Mouse (Mus musculus) testis, adult 10 weeks (tissue): ENCODE results near the gene Lonp2. TPM values are rescaled to one million over a fixed set of nuclear protein-coding genes. Genes with fewer than 3 reads are reported as not detected.

Experiments
- polyA plus RNA-seq: library from polyadenylated mRNA; stranded (reverse); fragments of 350-450 nt; fragmentation: Illumina TruSeq; extraction: RNeasy Lipid Tissue Mini Kit (QIAGEN cat#74804); gene quantifications from one replicate; pipeline ENCODE4 v1.2.3, GENCODE M21; 2014; ENCODE audit warnings: low read depth, low replicate concordance

The Lonp2 gene
- 33.8 TPM for polyA plus RNA-seq

GRCm38 (mm10) chr8:86623911-86624731 is at the start of gene Lonp2:
Lonp2 (plus strand) TSS chr8:86624043.

GRCm38 (mm10) chr8:86580458-86580857 is 43.4 kb upstream of the Lonp2 start, which contains the start of gene Abcc12:
Abcc12 (minus strand) TSS chr8:86580686.

GRCm38 (mm10) chr8:86745221-86745934 is 121.5 kb downstream of the Lonp2 start, which contains the start of the genes Gm10638 and Siah1a:
Gm10638 (plus strand) TSS chr8:86745699.
Siah1a (minus strand) TSS chr8:86745934.

Other genes with a start within 250 kb of the Lonp2 start
- 59.9 TPM for gene Abcc12, start 43.4 kb upstream of the Lonp2 start, polyA plus RNA-seq
- 13.3 TPM for gene Gm10638, start 121.7 kb downstream of the Lonp2 start, polyA plus RNA-seq
- 43.9 TPM for gene Siah1a, start 121.9 kb downstream of the Lonp2 start, polyA plus RNA-seq